Mouse (Mus musculus) thymus, adult 2 months (tissue): Measurements from ENCODE around the gene Ptpn6. TPM values are rescaled to one million over a fixed set of nuclear protein-coding genes. Genes with fewer than 3 reads are reported as not detected.
A peak's percentile ranks its signal among the peaks of the same experiment; 100 is the strongest.

Experiments used
- DNase-seq: peaks from one replicate; pipeline ENCODE4 v3.0.0; 2021
- H3K27ac ChIP-seq: fragments of 200-500 bp; 2 replicates; pipeline ENCODE4 v1.5.1; 2012; ENCODE audit warnings: low read length, control low read depth; ENCODE audit not compliant: control insufficient read depth, insufficient read depth
- H3K27me3 ChIP-seq: fragments of 200-500 bp; 2 replicates; pipeline ENCODE4 v1.6.1; 2012; ENCODE audit warnings: mild to moderate bottlenecking, low read length, moderate library complexity, mixed read lengths; ENCODE audit not compliant: control insufficient read depth, insufficient read depth
- H3K36me3 ChIP-seq: fragments of 200-500 bp; 2 replicates; pipeline ENCODE4 v1.6.1; 2012; ENCODE audit warnings: mild to moderate bottlenecking, low read length, moderate library complexity; ENCODE audit not compliant: control insufficient read depth, insufficient read depth
- H3K4me1 ChIP-seq: fragments of 200-500 bp; replicated peaks from 2 replicates; pipeline ENCODE4 v1.6.1; 2012; ENCODE audit warnings: low read length; ENCODE audit not compliant: control insufficient read depth, insufficient read depth
- H3K4me3 ChIP-seq: fragments of 200-500 bp; 2 replicates; pipeline ENCODE4 v1.5.1; 2012; ENCODE audit warnings: mild to moderate bottlenecking, low read length, control low read depth, moderate library complexity; ENCODE audit not compliant: control insufficient read depth, insufficient read depth
- CTCF ChIP-seq: fragments of 200-500 bp; IDR thresholded peaks from 2 replicates; pipeline ENCODE4 v1.5.1; 2012; ENCODE audit warnings: mild to moderate bottlenecking, control low read depth, low read length, moderate library complexity, borderline replicate concordance; ENCODE audit not compliant: control insufficient read depth, poor library complexity, insufficient read depth; ENCODE audit errors: extremely low read depth
- POLR2A ChIP-seq: fragments of 200-500 bp; IDR thresholded peaks from 2 replicates; pipeline ENCODE4 v1.6.1; 2012; ENCODE audit warnings: mild to moderate bottlenecking, low read length, control low read depth, moderate library complexity; ENCODE audit not compliant: control insufficient read depth, poor library complexity, insufficient read depth; ENCODE audit errors: extremely low read depth
- WGBS: fragments of 180-500 bp; shearing (Covaris S2); methylation state at CpG from one replicate; pipeline ENCODE4 v1.1.7; 2018; 5-methylcytosine and 5-hydroxymethylcytosine counted together
- polyA plus RNA-seq: library from polyadenylated mRNA; depleted of rRNA; stranded (reverse); fragments of >200 nt; gene quantifications from 2 replicates; pipeline ENCODE4 v1.2.3, GENCODE M21; 2012

The Ptpn6 gene
- polyA plus RNA-seq, 1 experiment = 210 TPM

DNA sequence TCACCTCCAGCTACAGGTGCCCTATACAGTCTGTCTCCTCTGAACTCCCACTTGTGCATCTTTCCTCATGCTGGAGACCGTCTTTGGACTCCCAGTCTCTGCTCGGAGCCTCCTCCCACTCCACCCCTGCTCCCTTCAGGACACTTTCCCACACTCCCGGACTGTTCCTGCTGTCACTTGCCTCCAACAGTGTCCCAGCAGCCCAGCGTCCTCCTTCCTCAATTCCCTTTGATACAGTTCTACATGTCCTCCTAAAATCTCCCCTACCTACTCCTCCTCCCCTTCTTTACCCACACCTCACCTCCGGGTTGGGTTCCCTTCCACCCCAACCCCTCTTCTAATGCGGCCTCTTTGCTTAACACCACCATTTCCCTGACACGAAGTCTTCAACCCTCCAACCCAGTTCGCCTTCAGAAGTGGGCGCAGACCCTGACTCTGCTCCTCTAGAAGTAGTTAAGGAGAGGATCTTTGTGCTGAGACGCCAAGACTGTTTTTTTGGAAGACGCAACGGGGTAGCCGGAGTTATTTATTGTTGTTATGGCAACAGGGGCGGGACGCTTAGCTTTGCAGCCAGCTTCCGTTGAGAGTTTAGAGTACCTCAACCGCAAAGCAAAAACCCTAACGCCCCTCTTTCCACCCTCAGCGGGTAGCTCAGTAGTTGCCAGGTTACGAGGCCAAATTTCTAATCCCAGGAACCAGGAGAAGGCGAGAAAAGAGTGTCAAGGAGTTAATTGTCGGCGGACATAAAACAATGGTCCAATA is 40.9 kb upstream of the Ptpn6 start, which contains the start of gene Lrrc23:
Gene Lrrc23 (minus strand): TSS at position 506 of the 762 bp plus-strand sequence.
- peak; percentile 76 for DNase-seq
- peak within 1 kb of the TSS; percentile 67 for H3K27ac ChIP-seq
- peaks cover 28% of the 10 kb centered on the region for H3K4me1 ChIP-seq
- TF ChIP-seq CTCF (no peak), POLR2A (no peak)
- peak within 1 kb of the TSS; percentile 49 for H3K4me3 ChIP-seq
- 6% methylated on average over 23 of the region's 23 CpGs for WGBS
- H3K27me3 ChIP-seq = no peaks in the 10 kb centered on the region
- no peaks in the 10 kb centered on the region for H3K36me3 ChIP-seq

DNA sequence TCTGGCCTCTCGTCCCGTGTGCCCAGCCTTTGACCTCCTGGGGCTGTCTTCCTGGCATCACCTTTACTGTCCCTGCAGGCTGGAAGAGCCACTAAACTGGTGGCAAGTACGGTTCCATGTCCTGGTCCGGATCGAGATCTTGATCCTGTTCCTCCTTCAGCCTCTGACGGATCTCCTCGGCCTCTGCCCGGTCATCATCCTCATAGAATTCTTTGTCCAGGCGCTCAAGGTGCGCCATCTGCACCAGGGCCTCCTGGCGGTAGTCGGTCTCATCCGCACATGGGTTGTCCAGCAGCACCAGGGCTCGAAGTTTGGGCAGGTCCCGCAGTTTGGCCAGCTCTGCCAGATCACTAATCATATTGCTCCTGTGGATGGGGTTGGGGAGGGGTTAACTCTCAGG is 32.0 kb upstream of the Ptpn6 start:
- DNase-seq = no peak
- Histone ChIP-seq H3K27ac (no peak overlapping the region), H3K4me1 (peaks cover 20% of the 10 kb centered on the region), H3K36me3 (no peaks in the 10 kb centered on the region), H3K27me3 (no peaks in the 10 kb centered on the region), H3K4me3 (no peak overlapping the region)
- TF ChIP-seq CTCF (no peak), POLR2A (no peak)
- 96% methylated on average over 15 of the region's 15 CpGs for WGBS

DNA sequence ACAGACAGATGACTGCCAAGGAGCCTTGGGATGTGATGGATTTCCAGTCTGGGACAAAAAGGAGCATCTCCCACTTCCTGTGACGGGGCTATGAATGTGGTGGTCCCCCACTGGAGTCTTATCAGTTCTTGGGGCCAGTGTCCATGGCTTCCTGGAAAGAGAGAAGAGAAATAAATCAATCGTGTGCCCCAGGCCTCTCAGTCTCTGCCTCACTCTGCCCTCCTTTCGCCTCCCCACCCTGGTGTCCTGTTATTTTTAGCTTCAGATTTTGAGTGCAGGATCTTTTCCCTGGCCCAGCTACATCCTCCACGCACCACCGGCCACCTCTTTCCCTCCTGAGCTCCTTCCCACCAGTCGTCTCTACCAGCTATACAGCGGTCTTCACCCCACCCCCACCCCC is 31.5 kb upstream of the Ptpn6 start:
- Histone ChIP-seq H3K27ac (no peak overlapping the region), H3K4me3 (no peak overlapping the region), H3K36me3 (no peaks in the 10 kb centered on the region), H3K27me3 (no peaks in the 10 kb centered on the region), H3K4me1 (peaks cover 20% of the 10 kb centered on the region)
- DNase-seq = no peak
- TF ChIP-seq POLR2A (no peak), CTCF (no peak)
- 79% methylated on average over 7 of the region's 7 CpGs for WGBS

DNA sequence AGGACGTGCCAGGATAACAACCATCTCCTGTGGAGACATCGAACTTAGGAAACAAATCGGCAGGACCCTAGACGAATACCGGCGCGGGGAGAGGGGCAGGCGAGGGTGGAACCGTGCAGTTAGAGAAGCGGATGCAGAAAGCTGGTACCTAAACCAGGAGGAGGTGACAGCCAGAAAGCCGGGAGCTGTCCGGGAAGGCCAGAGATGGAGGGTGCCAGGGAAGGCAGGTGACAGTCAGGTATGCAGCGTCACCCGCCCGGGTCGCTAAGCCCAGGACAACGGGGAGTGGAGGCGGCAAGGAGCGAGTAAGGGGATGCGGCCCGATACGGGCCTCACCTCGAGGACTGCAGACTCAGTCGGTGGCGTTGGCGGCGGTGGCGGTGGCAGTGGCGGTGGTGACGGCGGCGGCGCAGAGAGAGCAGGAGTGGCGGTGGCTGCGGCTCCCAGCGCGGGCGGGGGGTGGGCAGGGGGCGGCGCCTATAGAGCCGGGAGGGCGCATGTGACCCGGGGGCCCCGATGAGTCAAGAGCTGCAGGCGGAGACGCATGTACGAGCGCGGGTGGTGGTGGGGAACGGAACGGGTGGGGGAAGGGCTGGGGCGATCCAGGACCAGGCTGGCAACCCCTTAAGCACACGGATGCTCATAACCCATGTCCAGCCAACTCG is 30.7 kb upstream of the Ptpn6 start, which contains the start of gene Eno2:
Gene Eno2 (minus strand): TSS at position 573 of the 665 bp plus-strand sequence.
- peak; percentile 59 for DNase-seq
- TF ChIP-seq POLR2A = no peak
- 0 out of 2 replicates have a peak, but pooled peaks have one; percentile 10 for TF ChIP-seq CTCF
- Histone ChIP-seq H3K4me3 (peak within 1 kb of the TSS; percentile 45), H3K27me3 (no peaks in the 10 kb centered on the region), H3K36me3 (no peaks in the 10 kb centered on the region), H3K27ac (no peak within 1 kb of the TSS), H3K4me1 (peaks cover 20% of the 10 kb centered on the region)
- 1% methylated on average over 54 of the region's 54 CpGs for WGBS

DNA sequence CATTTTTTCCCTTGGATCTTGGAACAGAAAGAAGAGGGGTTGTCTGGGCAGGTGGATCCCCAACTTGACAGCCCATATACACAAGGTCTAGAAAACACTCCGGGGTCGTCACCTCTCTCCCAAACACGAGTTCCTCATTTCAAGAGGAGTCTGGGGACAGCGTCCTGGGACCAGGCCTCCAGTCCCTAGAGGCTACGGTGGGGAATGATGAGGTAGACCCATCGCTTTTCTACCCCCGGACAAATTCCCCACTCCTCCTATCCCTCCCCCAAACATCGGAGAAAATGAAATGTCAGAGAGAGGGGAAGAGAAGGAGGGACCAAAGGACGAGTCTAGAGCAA is 30.2 kb upstream of the Ptpn6 start:
- no peak for TF ChIP-seq CTCF
- TF ChIP-seq POLR2A = no peak
- DNase-seq = no peak
- no peaks in the 10 kb centered on the region for H3K36me3 ChIP-seq
- H3K4me1 ChIP-seq = peaks cover 20% of the 10 kb centered on the region
- WGBS = 7% methylated on average over 9 of the region's 9 CpGs
- H3K27me3 ChIP-seq = no peaks in the 10 kb centered on the region
- peak overlapping the region; percentile 45 for H3K4me3 ChIP-seq
- no peak overlapping the region for H3K27ac ChIP-seq

DNA sequence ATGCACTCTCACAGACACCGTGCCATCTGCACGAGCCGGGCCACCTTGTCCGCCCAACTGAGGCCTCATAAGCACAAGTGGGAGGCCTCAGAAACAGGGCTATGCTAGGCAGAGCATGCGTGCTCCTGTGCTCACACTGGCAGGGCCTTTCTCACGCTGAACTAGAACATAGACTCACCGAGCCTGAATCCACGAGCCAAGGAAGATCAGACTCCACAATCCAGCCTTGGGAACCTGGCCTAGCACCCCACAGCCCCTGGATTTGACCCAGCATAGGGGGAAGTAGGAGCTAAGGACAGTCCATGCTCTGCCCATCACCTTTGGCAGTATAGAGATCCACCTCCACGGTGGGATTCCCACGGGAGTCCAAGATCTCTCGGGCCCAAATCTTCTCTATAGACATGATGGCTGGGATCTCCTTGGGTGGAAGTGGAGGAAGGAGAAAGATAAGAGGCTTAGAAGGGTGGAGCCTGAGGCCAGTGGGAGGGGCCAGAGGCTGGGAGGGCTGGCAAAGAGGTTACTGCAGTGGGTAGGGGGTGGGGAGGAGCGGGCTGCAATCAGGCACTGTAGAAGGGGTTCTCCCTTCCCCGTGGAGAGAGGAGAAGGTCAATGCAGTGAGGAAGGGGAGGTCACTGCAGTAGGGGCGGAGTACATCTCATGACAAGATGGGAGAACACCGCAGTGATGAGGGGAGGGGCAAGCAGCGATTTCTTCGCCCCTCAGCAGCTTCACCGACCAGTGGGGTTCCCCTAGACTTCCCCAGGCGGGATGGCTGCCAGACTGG is 29.6 kb upstream of the Ptpn6 start:
- no peak overlapping the region for H3K27ac ChIP-seq
- no peaks in the 10 kb centered on the region for H3K27me3 ChIP-seq
- peak overlapping the region; percentile 45; the same call in 1 of the 2 replicates for H3K4me3 ChIP-seq
- no peak for DNase-seq
- H3K36me3 ChIP-seq = no peaks in the 10 kb centered on the region
- no peak for TF ChIP-seq POLR2A
- TF ChIP-seq CTCF = no peak
- WGBS = 75% methylated on average over 19 of the region's 19 CpGs
- H3K4me1 ChIP-seq = peaks cover 20% of the 10 kb centered on the region
